Mouse (Mus musculus) lung, embryonic 15.5 days (tissue): ENCODE data around the gene Krtap4-1. TPM values are rescaled to one million over a fixed set of nuclear protein-coding genes. Genes with fewer than 3 reads are reported as not detected.

Experiments used
- ATAC-seq: fragments of 200-750 bp; cut with Nextera tagmentation; 2 replicates; pipeline ENCODE4 v1.8.0; 2017; ENCODE audit warnings: moderate number of reproducible peaks, borderline replicate concordance; ENCODE audit not compliant: low FRiP score, low TSS enrichment; ENCODE audit errors: extremely low read depth
- H3K27ac ChIP-seq: fragments of 300-500 bp; sonication (generic); 2 replicates; pipeline ENCODE4 v1.5.1; 2015; ENCODE audit warnings: moderate library complexity, mild to moderate bottlenecking, inconsistent platforms
- H3K27me3 ChIP-seq: fragments of 300-500 bp; sonication (generic); 2 replicates; pipeline ENCODE4 v1.6.1; 2015; ENCODE audit warnings: inconsistent platforms
- H3K36me3 ChIP-seq: fragments of 300-500 bp; sonication (generic); 2 replicates; pipeline ENCODE4 v1.6.1; 2015; ENCODE audit warnings: inconsistent platforms
- H3K4me1 ChIP-seq: fragments of 300-500 bp; sonication (generic); 2 replicates; pipeline ENCODE4 v1.6.1; 2015; ENCODE audit warnings: inconsistent platforms
- H3K4me2 ChIP-seq: fragments of 300-500 bp; sonication (generic); 2 replicates; pipeline ENCODE4 v1.6.1; 2015; ENCODE audit warnings: inconsistent platforms, mild to moderate bottlenecking, moderate library complexity
- H3K4me3 ChIP-seq: fragments of 300-500 bp; sonication (generic); 2 replicates; pipeline ENCODE4 v1.5.1; 2015; ENCODE audit warnings: mild to moderate bottlenecking, inconsistent platforms
- H3K9ac ChIP-seq: fragments of 300-500 bp; sonication (generic); 2 replicates; pipeline ENCODE4 v1.6.1; 2015; ENCODE audit warnings: inconsistent platforms
- H3K9me3 ChIP-seq: fragments of 300-500 bp; sonication (generic); 2 replicates; pipeline ENCODE4 v1.6.1; 2016; ENCODE audit warnings: inconsistent platforms
- WGBS: fragments of 180-500 bp; shearing (Covaris S2); methylation state at CpG from one replicate; pipeline ENCODE4 v1.1.7; 2015; 5-methylcytosine and 5-hydroxymethylcytosine counted together
- polyA plus RNA-seq: library from polyadenylated mRNA; unstranded; fragments of >200 nt; fragmentation: Nextera tagmentation; extraction: Ambion mirVana; gene quantifications from 2 replicates; pipeline ENCODE4 v1.2.1, GENCODE M21; 2015

Gene Krtap4-1
- polyA plus RNA-seq, 1 experiment from 2014 or later: not detected

DNA sequence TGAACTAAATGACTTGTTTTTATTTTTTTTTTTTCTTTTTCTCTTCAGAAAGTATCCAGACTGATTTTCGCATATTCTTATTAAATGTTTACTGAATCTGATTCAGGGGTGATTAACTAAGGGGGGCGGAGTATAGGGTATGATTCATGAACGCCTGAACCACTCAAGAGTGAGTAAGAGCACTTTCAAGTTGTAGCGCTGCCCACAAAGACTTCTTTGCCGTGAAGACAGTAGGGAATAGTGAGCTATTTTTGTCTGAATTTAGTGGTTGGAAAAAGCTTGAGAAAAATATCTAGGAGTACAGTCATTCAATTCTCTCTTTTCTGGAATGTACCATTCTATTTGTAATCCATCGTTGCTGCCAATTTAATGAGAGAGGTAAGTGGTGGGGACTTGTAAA, 46.5 kb downstream of the Krtap4-1 start:
- no peak overlapping the region for H3K27ac ChIP-seq
- WGBS: 59% methylated on average over 6 of the region's 6 CpGs
- H3K4me2 ChIP-seq: no peak overlapping the region
- no peaks in the 10 kb centered on the region for H3K9me3 ChIP-seq
- no peaks in the 10 kb centered on the region for H3K36me3 ChIP-seq
- ATAC-seq: no peak
- H3K9ac ChIP-seq: no peak overlapping the region
- no peak overlapping the region for H3K4me3 ChIP-seq
- no peaks in the 10 kb centered on the region for H3K4me1 ChIP-seq
- no peaks in the 10 kb centered on the region for H3K27me3 ChIP-seq

DNA sequence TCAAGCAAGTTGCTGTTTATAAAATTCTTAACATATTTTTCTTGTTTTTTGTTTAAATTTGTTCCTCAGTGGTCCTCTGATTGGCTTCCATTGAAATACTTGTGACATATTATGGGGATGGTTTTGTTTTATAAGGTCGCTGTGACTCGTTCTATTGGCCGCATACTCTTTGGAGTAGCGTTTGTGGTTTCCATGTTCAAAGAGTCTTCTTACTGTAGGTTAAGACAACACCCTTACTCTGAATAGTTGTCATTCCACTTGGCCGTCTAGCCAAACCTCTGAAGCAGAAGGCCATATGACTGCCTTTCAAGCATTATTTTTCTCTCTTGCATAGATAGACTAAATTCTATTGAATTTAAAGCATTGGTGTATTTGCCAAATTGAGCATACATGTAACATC, 47.0 kb downstream of the Krtap4-1 start:
- H3K27ac ChIP-seq: no peak overlapping the region
- H3K4me3 ChIP-seq: no peak overlapping the region
- no peaks in the 10 kb centered on the region for H3K9me3 ChIP-seq
- H3K4me1 ChIP-seq: no peaks in the 10 kb centered on the region
- no peak for ATAC-seq
- H3K27me3 ChIP-seq: no peaks in the 10 kb centered on the region
- 73% methylated on average over 5 of the region's 5 CpGs for WGBS
- no peak overlapping the region for H3K4me2 ChIP-seq
- no peaks in the 10 kb centered on the region for H3K36me3 ChIP-seq
- H3K9ac ChIP-seq: no peak overlapping the region

DNA sequence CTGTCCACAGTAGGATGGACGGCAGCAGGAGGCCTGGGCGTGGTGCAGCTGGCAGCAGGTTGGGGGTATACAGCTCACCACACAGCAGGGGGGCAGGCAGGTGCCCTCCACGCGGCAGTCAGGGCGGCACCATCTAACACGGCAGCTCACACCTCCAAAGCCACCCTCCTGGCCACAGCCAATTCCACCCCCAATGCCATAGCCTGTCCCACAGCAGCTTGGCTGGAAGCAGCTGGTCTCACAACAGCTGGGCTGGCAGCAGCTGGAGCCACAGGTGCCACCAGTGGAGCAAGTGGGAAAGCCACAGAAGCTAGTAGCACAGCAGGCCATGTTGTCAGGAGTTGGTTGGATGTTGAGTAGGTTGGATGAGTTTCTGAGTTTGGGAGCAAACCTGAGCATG, 47.4 kb downstream of the Krtap4-1 start, which contains the start of gene Krtap1-5:
Gene Krtap1-5 (minus strand): TSS at position 381 of the 400 bp plus-strand sequence.
- H3K4me3 ChIP-seq: no peak within 1 kb of the TSS
- H3K27ac ChIP-seq: no peak within 1 kb of the TSS
- 87% methylated on average over 6 of the region's 6 CpGs for WGBS
- H3K27me3 ChIP-seq: no peaks in the 10 kb centered on the region
- ATAC-seq: no peak
- H3K4me1 ChIP-seq: no peaks in the 10 kb centered on the region
- H3K36me3 ChIP-seq: no peaks in the 10 kb centered on the region
- H3K9ac ChIP-seq: no peak within 1 kb of the TSS
- H3K4me2 ChIP-seq: no peak within 1 kb of the TSS
- no peaks in the 10 kb centered on the region for H3K9me3 ChIP-seq

Other genes with a start within 250 kb of the Krtap4-1 start
- 20.4 and 20.9 TPM in 2 replicates for gene Krt10, start 238.9 kb downstream of the Krtap4-1 start, polyA plus RNA-seq
- 0.07 TPM in 1 of 2 replicates, not detected in the other for gene Krt12, start 206.0 kb downstream of the Krtap4-1 start, polyA plus RNA-seq
- 0.29 and 0.39 TPM in 2 replicates for gene Krt20, start 190.1 kb downstream of the Krtap4-1 start, polyA plus RNA-seq
- gene Krt23, start 135.1 kb downstream of the Krtap4-1 start, polyA plus RNA-seq: 3.9 and 5.1 TPM in 2 replicates
- gene Krt39, start 106.9 kb downstream of the Krtap4-1 start, polyA plus RNA-seq: not detected in 2 replicates
- gene Krt40, start 85.1 kb downstream of the Krtap4-1 start, polyA plus RNA-seq: not detected in 2 replicates
- gene Krtap3-3, start 77.4 kb downstream of the Krtap4-1 start, polyA plus RNA-seq: not detected in 2 replicates
- gene Krtap3-2, start 71.4 kb downstream of the Krtap4-1 start, polyA plus RNA-seq: not detected in 2 replicates
- not detected in 2 replicates for gene Gm11939, start 68.8 kb downstream of the Krtap4-1 start, polyA plus RNA-seq
- gene Krtap3-1, start 61.6 kb downstream of the Krtap4-1 start, polyA plus RNA-seq: not detected in 2 replicates
- gene Krtap1-5, start 47.2 kb downstream of the Krtap4-1 start, polyA plus RNA-seq: not detected in 2 replicates
- gene Krtap1-4, start 44.6 kb downstream of the Krtap4-1 start, polyA plus RNA-seq: not detected in 2 replicates
- not detected in 2 replicates for gene Krtap1-3, start 36.9 kb downstream of the Krtap4-1 start, polyA plus RNA-seq
- not detected in 2 replicates for gene Krtap9-3, start 30.1 kb downstream of the Krtap4-1 start, polyA plus RNA-seq
- not detected in 2 replicates for gene Gm11938, start 24.9 kb downstream of the Krtap4-1 start, polyA plus RNA-seq
- gene Gm11937, start 18.0 kb downstream of the Krtap4-1 start, polyA plus RNA-seq: not detected in 2 replicates
- not detected in 2 replicates for gene Krtap2-4, start 13.4 kb downstream of the Krtap4-1 start, polyA plus RNA-seq
- not detected in 2 replicates for gene Gm11562, start 7.8 kb downstream of the Krtap4-1 start, polyA plus RNA-seq
- not detected in 2 replicates for gene Krtap4-2, start 6.8 kb upstream of the Krtap4-1 start, polyA plus RNA-seq
- not detected in 2 replicates for gene Krtap4-7, start 15.9 kb upstream of the Krtap4-1 start, polyA plus RNA-seq
- gene Gm11555, start 22.0 kb upstream of the Krtap4-1 start, polyA plus RNA-seq: not detected in 2 replicates
- not detected in 2 replicates for gene Gm11563, start 30.7 kb upstream of the Krtap4-1 start, polyA plus RNA-seq
- not detected in 2 replicates for gene Krtap4-6, start 37.7 kb upstream of the Krtap4-1 start, polyA plus RNA-seq
- gene Gm14190, start 62.5 kb upstream of the Krtap4-1 start, polyA plus RNA-seq: not detected in 2 replicates
- gene Gm14180, start 106.1 kb upstream of the Krtap4-1 start, polyA plus RNA-seq: not detected in 2 replicates
- gene Gm11595, start 144.7 kb upstream of the Krtap4-1 start, polyA plus RNA-seq: not detected in 2 replicates
- gene Krtap4-8, start 152.5 kb upstream of the Krtap4-1 start, polyA plus RNA-seq: not detected in 2 replicates
- not detected in 2 replicates for gene Krtap4-9, start 157.0 kb upstream of the Krtap4-1 start, polyA plus RNA-seq
- gene Gm11596, start 165.2 kb upstream of the Krtap4-1 start, polyA plus RNA-seq: not detected in 2 replicates
- not detected in 2 replicates for gene Gm11569, start 170.7 kb upstream of the Krtap4-1 start, polyA plus RNA-seq
- gene Gm11554, start 176.2 kb upstream of the Krtap4-1 start, polyA plus RNA-seq: not detected in 2 replicates
- not detected in 2 replicates for gene Krtap4-13, start 181.7 kb upstream of the Krtap4-1 start, polyA plus RNA-seq
- gene Gm11564, start 187.4 kb upstream of the Krtap4-1 start, polyA plus RNA-seq: not detected in 2 replicates
- not detected in 2 replicates for gene 2300003K06Rik, start 209.8 kb upstream of the Krtap4-1 start, polyA plus RNA-seq
- not detected in 2 replicates for gene Krtap4-16, start 223.4 kb upstream of the Krtap4-1 start, polyA plus RNA-seq
- gene Gm11568, start 229.7 kb upstream of the Krtap4-1 start, polyA plus RNA-seq: not detected in 2 replicates
- not detected in 2 replicates for gene Gm11559, start 236.2 kb upstream of the Krtap4-1 start, polyA plus RNA-seq
- not detected in 2 replicates for gene Krtap9-1, start 245.2 kb upstream of the Krtap4-1 start, polyA plus RNA-seq